Mouse (Mus musculus): ENCODE measurements around the gene Dgkh. TPM values are rescaled to one million over a fixed set of nuclear protein-coding genes. Genes with fewer than 3 reads are reported as not detected.
"Not testable (repeated sequence)": the region's sequence is repeated elsewhere in the genome, so short reads cannot be mapped to it uniquely, and the experiment has no call there.

Dgkh gene
- polyA plus RNA-seq, 1 experiment from 2014 or later: 0.86 TPM

DNA sequence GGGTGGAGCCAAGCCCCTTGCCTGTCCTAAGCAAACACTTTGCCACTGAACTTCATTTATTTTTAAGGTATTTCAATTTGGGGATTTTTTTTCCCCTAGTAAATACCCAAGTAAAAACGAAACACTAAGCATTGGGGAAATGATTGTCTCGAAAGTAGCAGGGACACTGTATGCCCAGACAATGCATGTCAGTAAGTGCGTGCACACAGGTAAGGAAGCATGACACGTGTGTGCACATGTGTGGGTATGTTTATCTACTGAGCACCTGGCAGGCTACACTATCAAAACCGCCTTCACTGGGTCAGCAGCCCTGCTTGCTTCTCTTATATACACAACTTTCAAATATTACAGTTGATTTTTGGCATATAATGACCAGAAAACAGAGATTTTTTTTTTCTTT lies 164.2 kb downstream of the Dgkh start:
- Histone ChIP-seq H3K27ac (replicated peaks) (no peak overlapping the region), H3K4me1 (replicated peaks; ENCODE audit: control insufficient read depth, insufficient read depth) (no peaks in the 10 kb centered on the region), H3K9me3 (ENCODE audit: control insufficient read depth, low read length) (no peaks in the 10 kb centered on the region), H3K27me3 (ENCODE audit: control insufficient read depth, insufficient read depth, low read length) (no peaks in the 10 kb centered on the region), H3K4me3 (ENCODE audit: low read depth, low read length) (no peak overlapping the region), H3K4me2 (replicated peaks; ENCODE audit: low read depth) (no peak overlapping the region), H3K9ac (ENCODE audit: low read length) (no peak overlapping the region), H3K36me3 (ENCODE audit: control insufficient read depth, insufficient read depth, low read length) (peaks cover 2% of the 10 kb centered on the region; the same call in 1 of the 2 replicates)
- 80% methylated on average over 5 of the region's 5 CpGs for WGBS
- ATAC-seq (ENCODE audit: low FRiP score, low TSS enrichment) (no peak), DNase-seq (ENCODE audit: low spot score) (no peak)
- TF ChIP-seq EP300 (optimal IDR thresholded peaks at IDR 0.05) (no peak), CTCF (IDR thresholded peaks at IDR 0.05; ENCODE audit: low read depth) (no peak)

DNA sequence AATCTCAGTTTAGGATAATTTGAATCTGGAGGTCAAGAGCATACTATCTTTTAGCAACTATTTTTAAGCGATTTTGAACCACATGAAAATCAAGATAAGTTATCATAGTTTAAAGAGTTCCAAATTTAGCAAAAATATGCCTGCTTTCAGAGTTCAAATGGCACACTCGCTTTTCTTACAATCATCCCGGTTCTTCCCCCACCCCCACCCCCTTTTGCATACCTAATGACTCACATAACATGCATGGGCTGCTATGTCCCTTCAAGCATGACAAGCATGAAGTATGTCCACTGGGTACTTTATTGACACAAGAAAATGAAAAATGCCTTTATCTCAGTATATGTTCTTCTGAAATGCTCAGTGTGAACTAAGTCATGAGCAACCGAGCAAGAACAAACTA lies 166.1 kb downstream of the Dgkh start:
- TF ChIP-seq CTCF (IDR thresholded peaks at IDR 0.05; ENCODE audit: low read depth) (no peak), EP300 (optimal IDR thresholded peaks at IDR 0.05) (no peak)
- H3K27me3 ChIP-seq (ENCODE audit: control insufficient read depth, insufficient read depth, low read length): no peaks in the 10 kb centered on the region
- no peak overlapping the region for H3K4me3 ChIP-seq (ENCODE audit: low read depth, low read length)
- H3K4me2 ChIP-seq (replicated peaks; ENCODE audit: low read depth): no peak overlapping the region
- DNase-seq (ENCODE audit: low spot score): no peak
- no peaks in the 10 kb centered on the region for H3K9me3 ChIP-seq (ENCODE audit: control insufficient read depth, low read length)
- 65% methylated on average over 4 of the region's 4 CpGs for WGBS
- no peaks in the 10 kb centered on the region for H3K4me1 ChIP-seq (replicated peaks; ENCODE audit: control insufficient read depth, insufficient read depth)
- ATAC-seq (ENCODE audit: low FRiP score, low TSS enrichment): no peak
- H3K36me3 ChIP-seq (ENCODE audit: control insufficient read depth, insufficient read depth, low read length): no peaks in the 10 kb centered on the region
- H3K27ac ChIP-seq (replicated peaks): no peak overlapping the region
- H3K9ac ChIP-seq (ENCODE audit: low read length): no peak overlapping the region

DNA sequence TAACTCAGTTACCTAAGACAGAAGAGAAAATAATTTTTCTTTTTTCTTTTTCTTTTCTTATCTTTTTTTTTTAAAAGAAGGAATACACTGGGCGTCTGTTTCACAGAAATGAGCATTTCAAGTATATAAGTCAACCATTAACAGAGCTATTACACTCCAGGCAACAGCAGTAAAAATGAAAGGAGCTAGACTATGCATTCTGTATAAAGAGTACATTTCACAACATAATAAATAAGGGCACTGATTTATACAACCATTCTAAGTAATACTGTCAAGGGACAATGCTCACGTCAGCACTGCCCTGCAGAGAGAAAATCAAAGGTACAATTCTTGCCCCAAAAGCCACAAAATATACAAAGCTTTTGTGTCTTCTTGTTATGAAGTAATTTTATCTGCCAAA lies 168.3 kb downstream of the Dgkh start:
- Histone ChIP-seq H3K4me2 (replicated peaks; ENCODE audit: low read depth) (no peak overlapping the region), H3K36me3 (ENCODE audit: control insufficient read depth, insufficient read depth, low read length) (no peaks in the 10 kb centered on the region), H3K27ac (replicated peaks) (no peak overlapping the region), H3K27me3 (ENCODE audit: control insufficient read depth, insufficient read depth, low read length) (no peaks in the 10 kb centered on the region), H3K9me3 (ENCODE audit: control insufficient read depth, low read length) (no peaks in the 10 kb centered on the region), H3K4me3 (ENCODE audit: low read depth, low read length) (no peak overlapping the region), H3K4me1 (replicated peaks; ENCODE audit: control insufficient read depth, insufficient read depth) (no peaks in the 10 kb centered on the region), H3K9ac (ENCODE audit: low read length) (no peak overlapping the region)
- DNase-seq (ENCODE audit: low spot score) (no peak), ATAC-seq (ENCODE audit: low FRiP score, low TSS enrichment) (no peak)
- WGBS: 56% methylated on average over 2 of the region's 2 CpGs
- TF ChIP-seq CTCF (IDR thresholded peaks at IDR 0.05; ENCODE audit: low read depth) (no peak), EP300 (optimal IDR thresholded peaks at IDR 0.05) (no peak)

DNA sequence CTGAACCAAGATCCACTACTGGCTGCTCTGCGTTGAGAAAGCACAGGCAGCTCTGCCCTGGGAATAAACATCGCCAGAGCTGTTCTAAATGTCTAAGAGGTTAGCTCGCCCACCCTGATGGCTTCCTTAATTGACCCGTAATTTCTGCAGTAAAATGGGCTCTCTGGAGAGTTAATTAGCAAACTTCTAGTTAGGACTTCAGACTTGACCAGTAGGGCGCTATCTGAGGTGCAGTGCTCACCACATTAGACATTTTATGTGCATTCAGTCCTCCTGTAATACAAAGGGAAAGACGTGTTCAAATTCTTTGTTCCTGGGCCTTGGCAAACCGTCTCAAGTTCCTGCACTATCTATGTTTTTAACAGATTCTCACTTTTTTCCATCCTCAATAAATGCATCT lies 169.4 kb downstream of the Dgkh start:
- Histone ChIP-seq H3K36me3 (ENCODE audit: control insufficient read depth, insufficient read depth, low read length) (no peaks in the 10 kb centered on the region), H3K27ac (replicated peaks) (no peak overlapping the region), H3K27me3 (ENCODE audit: control insufficient read depth, insufficient read depth, low read length) (no peaks in the 10 kb centered on the region), H3K4me3 (ENCODE audit: low read depth, low read length) (no peak overlapping the region), H3K4me2 (replicated peaks; ENCODE audit: low read depth) (no peak overlapping the region), H3K9me3 (ENCODE audit: control insufficient read depth, low read length) (no peaks in the 10 kb centered on the region), H3K4me1 (replicated peaks; ENCODE audit: control insufficient read depth, insufficient read depth) (no peaks in the 10 kb centered on the region), H3K9ac (ENCODE audit: low read length) (no peak overlapping the region)
- 82% methylated on average over 7 of the region's 7 CpGs for WGBS
- no peak for DNase-seq (ENCODE audit: low spot score)
- TF ChIP-seq CTCF (IDR thresholded peaks at IDR 0.05; ENCODE audit: low read depth) (no peak), EP300 (optimal IDR thresholded peaks at IDR 0.05) (no peak)
- no peak for ATAC-seq (ENCODE audit: low FRiP score, low TSS enrichment)

DNA sequence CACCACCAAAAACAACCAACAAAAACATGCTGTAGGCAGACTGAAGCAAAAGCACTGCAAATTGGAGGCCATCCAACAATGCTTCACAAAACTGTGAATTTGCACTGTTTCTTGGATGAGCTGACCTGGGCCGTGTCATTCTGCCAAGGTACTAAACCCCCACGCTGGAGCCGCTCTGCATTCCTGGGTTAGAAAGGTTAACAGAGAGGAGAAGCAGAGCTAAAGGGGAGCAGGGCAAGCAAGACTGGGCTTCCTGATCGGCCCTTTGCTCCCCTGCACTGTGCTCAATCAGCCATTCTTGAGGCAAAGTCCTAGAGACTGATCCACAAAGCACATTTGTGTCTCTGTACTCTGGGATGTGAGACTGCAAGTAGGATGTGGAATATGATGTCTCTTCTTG lies 170.5 kb downstream of the Dgkh start:
- 67% methylated on average over 4 of the region's 4 CpGs for WGBS
- no peak overlapping the region for H3K4me3 ChIP-seq (ENCODE audit: low read depth, low read length)
- no peaks in the 10 kb centered on the region for H3K4me1 ChIP-seq (replicated peaks; ENCODE audit: control insufficient read depth, insufficient read depth)
- H3K9ac ChIP-seq (ENCODE audit: low read length): no peak overlapping the region
- DNase-seq (ENCODE audit: low spot score) (no peak), ATAC-seq (ENCODE audit: low FRiP score, low TSS enrichment) (no peak)
- no peak overlapping the region for H3K4me2 ChIP-seq (replicated peaks; ENCODE audit: low read depth)
- no peak overlapping the region for H3K27ac ChIP-seq (replicated peaks)
- H3K27me3 ChIP-seq (ENCODE audit: control insufficient read depth, insufficient read depth, low read length): no peaks in the 10 kb centered on the region
- TF ChIP-seq EP300 (optimal IDR thresholded peaks at IDR 0.05) (no peak), CTCF (IDR thresholded peaks at IDR 0.05; ENCODE audit: low read depth) (no peak)
- no peaks in the 10 kb centered on the region for H3K36me3 ChIP-seq (ENCODE audit: control insufficient read depth, insufficient read depth, low read length)
- H3K9me3 ChIP-seq (ENCODE audit: control insufficient read depth, low read length): no peaks in the 10 kb centered on the region

DNA sequence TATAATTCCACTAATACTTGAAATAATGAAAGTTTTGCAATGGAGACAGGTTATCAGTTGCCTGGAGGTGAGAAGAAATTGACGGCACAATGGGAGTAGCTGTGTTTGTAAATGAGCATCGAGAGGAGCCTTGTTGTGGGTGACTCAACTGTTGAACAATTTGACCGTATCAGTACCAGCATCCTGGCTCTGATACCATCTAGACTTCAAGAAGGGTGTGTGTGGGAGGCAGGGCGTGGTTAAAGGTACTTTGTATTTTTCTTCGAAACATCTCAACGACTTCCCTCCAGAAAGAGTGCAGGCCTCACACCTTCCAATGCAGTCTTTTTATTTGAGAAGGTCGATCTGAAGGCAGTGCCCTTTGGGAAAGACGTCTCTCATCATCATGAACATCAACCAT lies 173.5 kb downstream of the Dgkh start:
- ATAC-seq (ENCODE audit: low FRiP score, low TSS enrichment): no peak
- Histone ChIP-seq H3K4me2 (replicated peaks; ENCODE audit: low read depth) (no peak overlapping the region), H3K4me1 (replicated peaks; ENCODE audit: control insufficient read depth, insufficient read depth) (no peaks in the 10 kb centered on the region), H3K27ac (replicated peaks) (no peak overlapping the region), H3K9ac (ENCODE audit: low read length) (no peak overlapping the region), H3K27me3 (ENCODE audit: control insufficient read depth, insufficient read depth, low read length) (no peaks in the 10 kb centered on the region), H3K9me3 (ENCODE audit: control insufficient read depth, low read length) (no peaks in the 10 kb centered on the region), H3K36me3 (ENCODE audit: control insufficient read depth, insufficient read depth, low read length) (no peaks in the 10 kb centered on the region), H3K4me3 (ENCODE audit: low read depth, low read length) (no peak overlapping the region)
- WGBS: 78% methylated on average over 8 of the region's 8 CpGs
- no peak for DNase-seq (ENCODE audit: low spot score)
- TF ChIP-seq EP300 (optimal IDR thresholded peaks at IDR 0.05) (no peak), CTCF (IDR thresholded peaks at IDR 0.05; ENCODE audit: low read depth) (no peak)

DNA sequence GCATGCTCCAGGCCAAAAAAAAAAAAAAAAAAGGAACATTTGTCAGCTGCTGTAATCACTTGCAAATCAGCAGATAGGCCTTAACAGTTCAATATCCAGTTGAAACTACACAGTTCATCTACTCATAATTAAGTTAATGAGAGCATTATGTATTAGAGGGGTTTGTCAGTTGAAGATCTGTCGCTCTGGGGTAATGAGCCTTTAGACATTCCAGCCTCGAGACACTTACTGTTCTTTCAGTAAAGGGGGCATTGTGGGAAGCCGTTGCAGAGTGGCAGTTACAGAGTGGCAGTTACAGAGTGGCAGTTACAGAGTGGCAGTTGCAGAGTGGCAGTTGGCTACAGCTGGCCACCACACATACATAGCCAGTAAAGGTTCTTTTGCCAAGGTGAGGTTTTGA lies 177.7 kb downstream of the Dgkh start:
- ATAC-seq (ENCODE audit: low FRiP score, low TSS enrichment); H3K36me3 ChIP-seq (ENCODE audit: control insufficient read depth, insufficient read depth, low read length); H3K27ac ChIP-seq (replicated peaks); H3K9ac ChIP-seq (ENCODE audit: low read length); H3K27me3 ChIP-seq (ENCODE audit: control insufficient read depth, insufficient read depth, low read length); H3K9me3 ChIP-seq (ENCODE audit: control insufficient read depth, low read length); H3K4me3 ChIP-seq (ENCODE audit: low read depth, low read length); H3K4me1 ChIP-seq (replicated peaks; ENCODE audit: control insufficient read depth, insufficient read depth); DNase-seq (ENCODE audit: low spot score); H3K4me2 ChIP-seq (replicated peaks; ENCODE audit: low read depth): not testable (repeated sequence)
- 77% methylated on average over 3 of the region's 3 CpGs for WGBS

All from stomach, postnatal 0 days (tissue).